Mouse (Mus musculus): ENCODE measurements around the gene Rfc1. TPM values are rescaled to one million over a fixed set of nuclear protein-coding genes. Genes with fewer than 3 reads are reported as not detected.
A peak's percentile ranks its signal among the peaks of the same experiment; 100 is the strongest.

Gene Rfc1
- total RNA-seq, 2 experiments from 2014 or later = 33.2 to 38.2 TPM

- H3K27ac ChIP-seq = peak overlapping the region; percentile 43; the same call in 1 of the 2 replicates
- no peak for DNase-seq (ENCODE audit: low spot score in 2 of 2)
- peak; percentile 48 for TF ChIP-seq CTCF (conservative IDR thresholded peaks at IDR 0.05)
- no peak overlapping the region for H3K4me3 ChIP-seq
Observed at GRCm38 (mm10) chr5:65287751-65288701, 47.4 kb downstream of the Rfc1 start.

- Histone ChIP-seq H3K4me3 (no peak overlapping the region), H3K27ac (no peak overlapping the region)
- TF ChIP-seq CTCF (conservative IDR thresholded peaks at IDR 0.05) = peak; percentile 59
- DNase-seq (ENCODE audit: low spot score in 2 of 2) = no peak
Observed at GRCm38 (mm10) chr5:65284171-65284570, 51.3 kb downstream of the Rfc1 start.

- Histone ChIP-seq H3K27ac (no peak overlapping the region), H3K4me3 (no peak overlapping the region)
- no peak for TF ChIP-seq CTCF (conservative IDR thresholded peaks at IDR 0.05)
- DNase-seq (ENCODE audit: low spot score in 2 of 2) = no peak
Observed at GRCm38 (mm10) chr5:65281216-65281615, 54.3 kb downstream of the Rfc1 start.

GRCm38 (mm10) chr5:65279133-65279651 lies 56.3 kb downstream of the Rfc1 start:
- no peak for TF ChIP-seq CTCF (conservative IDR thresholded peaks at IDR 0.05)
- no peak overlapping the region for H3K4me3 ChIP-seq
- H3K27ac ChIP-seq = no peak overlapping the region
- no peak for DNase-seq (ENCODE audit: low spot score in 2 of 2)

GRCm38 (mm10) chr5:65273966-65274365 lies 61.5 kb downstream of the Rfc1 start:
- Histone ChIP-seq H3K4me3 (no peak overlapping the region), H3K27ac (peak overlapping the region; percentile 68)
- peak; percentile 45 to 59 for DNase-seq (ENCODE audit: low spot score in 2 of 2)
- peak; percentile 49 for TF ChIP-seq CTCF (conservative IDR thresholded peaks at IDR 0.05)

- DNase-seq (ENCODE audit: low spot score in 2 of 2) = no peak
- Histone ChIP-seq H3K27ac (no peak overlapping the region), H3K4me3 (no peak overlapping the region)
- no peak for TF ChIP-seq CTCF (conservative IDR thresholded peaks at IDR 0.05)
Observed at GRCm38 (mm10) chr5:65257910-65258505, 77.5 kb downstream of the Rfc1 start.

- Histone ChIP-seq H3K27ac (no peak overlapping the region), H3K4me3 (no peak overlapping the region)
- TF ChIP-seq CTCF (conservative IDR thresholded peaks at IDR 0.05) = no peak
- no peak for DNase-seq (ENCODE audit: low spot score in 2 of 2)
Observed at GRCm38 (mm10) chr5:65250185-65250855, 85.2 kb downstream of the Rfc1 start.

GRCm38 (mm10) chr5:65247296-65247695 lies 88.2 kb downstream of the Rfc1 start:
- no peak overlapping the region for H3K27ac ChIP-seq
- no peak for TF ChIP-seq CTCF (conservative IDR thresholded peaks at IDR 0.05)
- no peak for DNase-seq (ENCODE audit: low spot score in 2 of 2)
- no peak overlapping the region for H3K4me3 ChIP-seq

GRCm38 (mm10) chr5:65242740-65243139 lies 92.7 kb downstream of the Rfc1 start:
- TF ChIP-seq CTCF (conservative IDR thresholded peaks at IDR 0.05) = peak; percentile 73
- H3K27ac ChIP-seq = no peak overlapping the region
- peak in 1 of 2 experiments; percentile 62 for DNase-seq (ENCODE audit: low spot score in 2 of 2)

GRCm38 (mm10) chr5:65231289-65232003 lies 104.0 kb downstream of the Rfc1 start:
- H3K27ac ChIP-seq = no peak overlapping the region

More at GRCm38 (mm10) chr5:65242740-65243139, 92.7 kb downstream of the Rfc1 start:
- no peak overlapping the region for H3K4me3 ChIP-seq

GRCm38 (mm10) chr5:65224056-65224455 lies 111.4 kb downstream of the Rfc1 start:
- TF ChIP-seq CTCF (conservative IDR thresholded peaks at IDR 0.05) = no peak
- Histone ChIP-seq H3K27ac (no peak overlapping the region), H3K4me3 (no peak overlapping the region)
- DNase-seq (ENCODE audit: low spot score in 2 of 2) = no peak

More at GRCm38 (mm10) chr5:65231289-65232003, 104.0 kb downstream of the Rfc1 start:
- DNase-seq (ENCODE audit: low spot score in 2 of 2) = no peak
- TF ChIP-seq CTCF (conservative IDR thresholded peaks at IDR 0.05) = no peak
- no peak overlapping the region for H3K4me3 ChIP-seq

GRCm38 (mm10) chr5:65221037-65221436 lies 114.4 kb downstream of the Rfc1 start:
- Histone ChIP-seq H3K4me3 (no peak overlapping the region), H3K27ac (no peak overlapping the region)
- TF ChIP-seq CTCF (conservative IDR thresholded peaks at IDR 0.05) = no peak
- DNase-seq (ENCODE audit: low spot score in 2 of 2) = no peak

All from layer of hippocampus, adult 2 months (tissue).